Mouse (Mus musculus) spleen, adult 2 months (tissue): ENCODE results near the gene Maml3. TPM values are rescaled to one million over a fixed set of nuclear protein-coding genes. Genes with fewer than 3 reads are reported as not detected.

ENCODE experiments used
- DNase-seq, 2 experiments: peaks; one replicate each; pipeline versions ENCODE4 v3.0.0 to v3.0.0-alpha.2; 2012 to 2021; ENCODE audit warnings: low spot score in 2 of 2, low read depth in 1 of 2
- H3K27ac ChIP-seq: fragments of 200-500 bp; 2 replicates; pipeline ENCODE4 v1.5.1; 2012; ENCODE audit warnings: low read length, inconsistent platforms; ENCODE audit not compliant: insufficient read depth
- H3K27me3 ChIP-seq: fragments of 200-500 bp; 2 replicates; pipeline ENCODE4 v1.6.1; 2012; ENCODE audit warnings: mild to moderate bottlenecking, moderate library complexity, low read length, inconsistent platforms; ENCODE audit not compliant: control insufficient read depth, insufficient read depth
- H3K36me3 ChIP-seq: fragments of 200-500 bp; 2 replicates; pipeline ENCODE4 v1.6.1; 2012; ENCODE audit warnings: mild to moderate bottlenecking, low read length, inconsistent platforms; ENCODE audit not compliant: control insufficient read depth, insufficient read depth
- H3K4me1 ChIP-seq: fragments of 200-500 bp; 2 replicates; pipeline ENCODE4 v1.6.1; 2011; ENCODE audit warnings: inconsistent platforms; ENCODE audit not compliant: control insufficient read depth, insufficient read depth, insufficient read length
- H3K4me3 ChIP-seq: fragments of 200-500 bp; 2 replicates; pipeline ENCODE4 v1.5.1; 2011; ENCODE audit warnings: mild to moderate bottlenecking, inconsistent platforms; ENCODE audit not compliant: insufficient read depth, insufficient read length; ENCODE audit errors: extremely low read depth
- CTCF ChIP-seq: fragments of 200-500 bp; IDR thresholded peaks from 2 replicates; pipeline ENCODE4 v1.5.1; 2011; ENCODE audit warnings: mild to moderate bottlenecking, inconsistent platforms; ENCODE audit not compliant: insufficient read depth, insufficient read length, insufficient replicate concordance; ENCODE audit errors: extremely low read depth
- POLR2A ChIP-seq: fragments of 200-500 bp; IDR thresholded peaks from 2 replicates; pipeline ENCODE4 v1.6.1; 2011; ENCODE audit warnings: low read depth, low read length, inconsistent platforms
- WGBS: fragments of 180-500 bp; shearing (Covaris S2); methylation state at CpG from one replicate; pipeline ENCODE4 v1.1.7; 2018; 5-methylcytosine and 5-hydroxymethylcytosine counted together
- polyA plus RNA-seq: library from polyadenylated mRNA; depleted of rRNA; stranded (reverse); fragments of >200 nt; gene quantifications from 2 replicates; pipeline ENCODE4 v1.2.3, GENCODE M21; 2012

The Maml3 gene
- polyA plus RNA-seq, 1 experiment, result 2.7 TPM

- Histone ChIP-seq H3K4me1 (peaks cover 3% of the 10 kb centered on the region; the same call in 1 of the 2 replicates), H3K4me3 (peak overlapping the region; percentile 84), H3K27ac (peak overlapping the region; percentile 94), H3K36me3 (no peaks in the 10 kb centered on the region), H3K27me3 (no peaks in the 10 kb centered on the region)
- DNase-seq, result peak; percentile 65 to 70
- no peak for TF ChIP-seq CTCF
- peak; percentile 70; the same call in 1 of the 2 replicates for TF ChIP-seq POLR2A
- WGBS, result under 1% methylated on average over 52 of the region's 52 CpGs
Measured at GRCm38 (mm10) chr3:52102601-52103530, 2.0 kb downstream of the Maml3 start.

- H3K36me3 ChIP-seq, result no peaks in the 10 kb centered on the region
- peaks cover 3% of the 10 kb centered on the region; the same call in 1 of the 2 replicates for H3K4me1 ChIP-seq
- WGBS, result under 1% methylated on average over 44 of the region's 57 CpGs
- H3K27me3 ChIP-seq, result no peaks in the 10 kb centered on the region
- peak; percentile 78 to 81 for DNase-seq
- H3K4me3 ChIP-seq, result peak overlapping the region; percentile 84
- TF ChIP-seq CTCF, result no peak
- H3K27ac ChIP-seq, result peak overlapping the region; percentile 94
Measured at GRCm38 (mm10) chr3:52101977-52102600, 2.8 kb downstream of the Maml3 start.

- no peaks in the 10 kb centered on the region for H3K27me3 ChIP-seq
- 4% methylated on average over 14 of the region's 14 CpGs for WGBS
- peak overlapping the region; percentile 86 for H3K27ac ChIP-seq
- peak overlapping the region; percentile 84 for H3K4me3 ChIP-seq
- H3K4me1 ChIP-seq, result peaks cover 3% of the 10 kb centered on the region; the same call in 1 of the 2 replicates
- no peaks in the 10 kb centered on the region for H3K36me3 ChIP-seq
- DNase-seq, result no peak
- TF ChIP-seq POLR2A, result no peak
- TF ChIP-seq CTCF, result no peak
Measured at GRCm38 (mm10) chr3:52101401-52101976, 3.4 kb downstream of the Maml3 start.

GRCm38 (mm10) chr3:52100926-52101325 is 4.0 kb downstream of the Maml3 start:
- Histone ChIP-seq H3K36me3 (no peaks in the 10 kb centered on the region), H3K27me3 (no peaks in the 10 kb centered on the region), H3K27ac (no peak overlapping the region), H3K4me3 (no peak overlapping the region), H3K4me1 (peaks cover 3% of the 10 kb centered on the region; the same call in 1 of the 2 replicates)
- TF ChIP-seq POLR2A (no peak), CTCF (no peak)
- 62% methylated on average over 9 of the region's 9 CpGs for WGBS
- DNase-seq, result no peak

GRCm38 (mm10) chr3:52100306-52100705 is 4.6 kb downstream of the Maml3 start:
- H3K36me3 ChIP-seq, result no peaks in the 10 kb centered on the region
- H3K27ac ChIP-seq, result no peak overlapping the region
- TF ChIP-seq CTCF, result no peak
- TF ChIP-seq POLR2A, result no peak
- DNase-seq, result no peak
- WGBS, result 88% methylated on average over 4 of the region's 4 CpGs
- no peaks in the 10 kb centered on the region for H3K27me3 ChIP-seq
- peaks cover 2% of the 10 kb centered on the region; the same call in 1 of the 2 replicates for H3K4me1 ChIP-seq
- no peak overlapping the region for H3K4me3 ChIP-seq

GRCm38 (mm10) chr3:52099286-52099685 is 5.6 kb downstream of the Maml3 start:
- Histone ChIP-seq H3K4me3 (no peak overlapping the region), H3K36me3 (no peaks in the 10 kb centered on the region), H3K4me1 (no peaks in the 10 kb centered on the region), H3K27ac (no peak overlapping the region), H3K27me3 (no peaks in the 10 kb centered on the region)
- TF ChIP-seq CTCF (no peak), POLR2A (no peak)
- 85% methylated on average over 1 of the region's 1 CpGs for WGBS
- no peak for DNase-seq

GRCm38 (mm10) chr3:52091261-52091797 is 13.5 kb downstream of the Maml3 start:
- H3K36me3 ChIP-seq, result no peaks in the 10 kb centered on the region
- H3K4me3 ChIP-seq, result no peak overlapping the region
- H3K4me1 ChIP-seq, result no peaks in the 10 kb centered on the region
- no peak overlapping the region for H3K27ac ChIP-seq
- no peak for TF ChIP-seq CTCF
- TF ChIP-seq POLR2A, result no peak
- 77% methylated on average over 7 of the region's 7 CpGs for WGBS
- no peak for DNase-seq
- H3K27me3 ChIP-seq, result no peaks in the 10 kb centered on the region
